Mouse (Mus musculus) CH12.LX (cell line): ENCODE results near the gene Tmem110. TPM values are rescaled to one million over a fixed set of nuclear protein-coding genes. Genes with fewer than 3 reads are reported as not detected.

Experiments
- DNase-seq: peaks from one replicate; pipeline ENCODE4 v3.0.0-alpha.2; 2013; ENCODE audit errors: extremely low read depth
- H3K27ac ChIP-seq: 2 replicates; pipeline ENCODE4 v1.5.1; 2012; ENCODE audit warnings: low read depth, mild to moderate bottlenecking, control low read depth, moderate library complexity; ENCODE audit not compliant: insufficient read depth
- H3K27me3 ChIP-seq: replicated peaks from 2 replicates; pipeline ENCODE3; 2012; ENCODE audit warnings: inconsistent platforms
- H3K36me3 ChIP-seq, 2 experiments: replicated peaks in 1 of 2; 2 replicates each; pipeline versions ENCODE3 to v1.6.1; 2012; ENCODE audit warnings: inconsistent platforms in 1 of 2, low read length in 1 of 2, mild to moderate bottlenecking in 1 of 2, mixed read lengths in 1 of 2, moderate library complexity in 1 of 2; ENCODE audit not compliant: control insufficient read depth in 1 of 2, insufficient read depth in 1 of 2
- H3K4me1 ChIP-seq, 2 experiments: 2 replicates each; pipeline ENCODE4 v1.6.1; 2012; ENCODE audit warnings: inconsistent platforms in 1 of 2, moderate library complexity in 1 of 2; ENCODE audit not compliant: insufficient read depth in 2 of 2, control insufficient read depth in 1 of 2
- H3K4me2 ChIP-seq: 2 replicates; pipeline ENCODE4 v1.6.1; 2012; ENCODE audit warnings: low read depth, mild to moderate bottlenecking, control low read depth; ENCODE audit not compliant: poor library complexity, insufficient read depth, severe bottlenecking
- H3K4me3 ChIP-seq, 3 experiments: fragments of 150-350 bp in 1 of 3; sonication (generic) in 1 of 3; replicated peaks in 1 of 3; 2 replicates each; pipeline versions ENCODE3 to v1.5.1; 2011 to 2012; ENCODE audit warnings: low read depth in 2 of 3, low read length in 2 of 3, mild to moderate bottlenecking in 2 of 3, moderate library complexity in 2 of 3, control low read depth in 1 of 3, improper control_type of control experiment in 1 of 3, inconsistent platforms in 1 of 3, mixed read lengths in 1 of 3; ENCODE audit not compliant: poor library complexity in 1 of 3
- H3K79me2 ChIP-seq: replicated peaks from 2 replicates; pipeline ENCODE4 v1.6.1; 2012; ENCODE audit warnings: mild to moderate bottlenecking, moderate library complexity; ENCODE audit not compliant: control insufficient read depth, poor library complexity, insufficient read depth, severe bottlenecking; ENCODE audit errors: extremely low read depth
- H3K9ac ChIP-seq: 2 replicates; pipeline ENCODE4 v1.6.1; 2012; ENCODE audit warnings: low read depth, mild to moderate bottlenecking, control low read depth, moderate library complexity; ENCODE audit not compliant: insufficient read depth
- H3K9me3 ChIP-seq: replicated peaks from 2 replicates; pipeline ENCODE3; 2012; ENCODE audit warnings: low read length, inconsistent platforms, mixed read lengths
- BHLHE40 ChIP-seq: IDR thresholded peaks from 2 replicates; pipeline ENCODE4 v1.6.1; 2011; ENCODE audit warnings: mild to moderate bottlenecking, low read depth, low read length, improper control_type of control experiment
- CHD2 ChIP-seq: IDR thresholded peaks from 2 replicates; pipeline ENCODE4 v1.6.1; 2011; ENCODE audit warnings: low read length, improper control_type of control experiment
- EP300 ChIP-seq: IDR thresholded peaks from 2 replicates; pipeline ENCODE4 v1.6.1; 2011; ENCODE audit warnings: low read length, improper control_type of control experiment
- ETS1 ChIP-seq: conservative IDR thresholded peaks from 2 replicates; pipeline ENCODE4 v1.6.1; 2012; ENCODE audit warnings: low read depth, mild to moderate bottlenecking, inconsistent platforms, low read length, improper control_type of control experiment, moderate library complexity
- GABPA ChIP-seq: IDR thresholded peaks from 2 replicates; pipeline ENCODE4 v1.6.1; 2012; ENCODE audit warnings: low read depth, low read length, improper control_type of control experiment, inconsistent platforms; ENCODE audit not compliant: insufficient replicate concordance
- HCFC1 ChIP-seq: IDR thresholded peaks from 2 replicates; pipeline ENCODE4 v1.6.1; 2012; ENCODE audit warnings: low read depth, mild to moderate bottlenecking, inconsistent platforms, low read length, improper control_type of control experiment
- JUN ChIP-seq: IDR thresholded peaks from 2 replicates; pipeline ENCODE4 v1.6.1; 2011; ENCODE audit warnings: low read depth, mild to moderate bottlenecking, low read length, improper control_type of control experiment, moderate library complexity; ENCODE audit not compliant: insufficient read depth
- JUND ChIP-seq: conservative IDR thresholded peaks from 2 replicates; pipeline ENCODE4 v1.6.1; 2011; ENCODE audit warnings: low read depth, low read length, improper control_type of control experiment
- MAFK ChIP-seq: IDR thresholded peaks from 2 replicates; pipeline ENCODE4 v1.6.1; 2011; ENCODE audit warnings: low read length, improper control_type of control experiment; ENCODE audit not compliant: insufficient replicate concordance
- MEF2A ChIP-seq: IDR thresholded peaks from 2 replicates; pipeline ENCODE4 v1.6.1; 2014; ENCODE audit warnings: low read depth, mild to moderate bottlenecking, inconsistent platforms, low read length, improper control_type of control experiment, borderline replicate concordance
- MXI1 ChIP-seq: IDR thresholded peaks from 2 replicates; pipeline ENCODE4 v1.6.1; 2011; ENCODE audit warnings: mild to moderate bottlenecking, low read depth, low read length, improper control_type of control experiment
- MYC ChIP-seq: IDR thresholded peaks from 2 replicates; pipeline ENCODE4 v1.6.1; 2011; ENCODE audit warnings: low read depth, mild to moderate bottlenecking, improper control_type of control experiment, low read length
- NELFE ChIP-seq: IDR thresholded peaks from 2 replicates; pipeline ENCODE4 v1.6.1; 2011; ENCODE audit warnings: low read depth, low read length, improper control_type of control experiment
- NRF1 ChIP-seq: IDR thresholded peaks from 2 replicates; pipeline ENCODE4 v1.6.1; 2014; ENCODE audit warnings: low read depth, mild to moderate bottlenecking, inconsistent platforms, low read length, improper control_type of control experiment, moderate library complexity
- PAX5 ChIP-seq: IDR thresholded peaks from 2 replicates; pipeline ENCODE4 v1.6.1; 2012; ENCODE audit warnings: low read length, inconsistent platforms, mixed read lengths
- POLR2AphosphoS2 ChIP-seq: IDR thresholded peaks from 2 replicates; pipeline ENCODE4 v1.6.1; 2011; ENCODE audit warnings: low read depth, low read length, improper control_type of control experiment
- RCOR1 ChIP-seq: conservative IDR thresholded peaks from 2 replicates; pipeline ENCODE4 v1.6.1; 2012; ENCODE audit warnings: low read depth, mild to moderate bottlenecking, inconsistent platforms, low read length, improper control_type of control experiment
- SMC3 ChIP-seq: IDR thresholded peaks from 2 replicates; pipeline ENCODE4 v1.6.1; 2011; ENCODE audit warnings: low read depth, low read length, improper control_type of control experiment
- TCF12 ChIP-seq: IDR thresholded peaks from 2 replicates; pipeline ENCODE4 v1.6.1; 2014; ENCODE audit warnings: low read depth, mild to moderate bottlenecking, inconsistent platforms, low read length, improper control_type of control experiment
- USF2 ChIP-seq: conservative IDR thresholded peaks from 2 replicates; pipeline ENCODE4 v1.6.1; 2011; ENCODE audit warnings: low read depth, low read length, improper control_type of control experiment
- ZKSCAN1 ChIP-seq: IDR thresholded peaks from 2 replicates; pipeline ENCODE4 v1.6.1; 2012; ENCODE audit warnings: low read depth, inconsistent platforms, low read length, improper control_type of control experiment, borderline replicate concordance
- ZMIZ1 ChIP-seq: IDR thresholded peaks from 2 replicates; pipeline ENCODE4 v1.6.1; 2012; ENCODE audit warnings: low read depth, mild to moderate bottlenecking, inconsistent platforms, low read length, improper control_type of control experiment
- ZNF384 ChIP-seq: IDR thresholded peaks from 2 replicates; pipeline ENCODE4 v1.6.1; 2012; ENCODE audit warnings: low read depth, low read length, improper control_type of control experiment, inconsistent platforms
- dilution Hi-C: fragments of 300-500 bp; cut with MboI; formaldehyde crosslinking; loops from 2 replicates; pipeline ENCODE4 v1.14.3; 2020; ENCODE audit warnings: low sequenced_read_pairs; ENCODE audit not compliant: extremely low pct_unique_long_range_greater_than_20kb, extremely low pct_ligation_motif_present
- in situ Hi-C: fragments of 300-500 bp; cut with MboI; formaldehyde crosslinking; loops from 3 replicates; pipeline ENCODE4 v1.14.3; 2019; ENCODE audit warnings: low sequenced_read_pairs, low pct_ligation_motif_present, low pct_unique_long_range_greater_than_20kb, mixed read lengths
- polyA plus RNA-seq: library from polyadenylated mRNA; unstranded; fragments of >175 nt; gene quantifications from 2 replicates; pipeline ENCODE4 v1.2.1, GENCODE M21; 2012; ENCODE audit warnings: low read depth; ENCODE audit not compliant: insufficient read length
- total RNA-seq, 2 experiments: library from RNA; depleted of rRNA; stranded (reverse); fragments of 300-350 nt in 1 of 2; fragments of >200 nt in 1 of 2; gene quantifications; 2 replicates each; pipeline ENCODE4 v1.2.3; 2012 to 2014

Gene Tmem110
- total and polyA plus RNA-seq, 3 experiments: 10.3 to 26.2 (median 19.4) TPM

DNA sequence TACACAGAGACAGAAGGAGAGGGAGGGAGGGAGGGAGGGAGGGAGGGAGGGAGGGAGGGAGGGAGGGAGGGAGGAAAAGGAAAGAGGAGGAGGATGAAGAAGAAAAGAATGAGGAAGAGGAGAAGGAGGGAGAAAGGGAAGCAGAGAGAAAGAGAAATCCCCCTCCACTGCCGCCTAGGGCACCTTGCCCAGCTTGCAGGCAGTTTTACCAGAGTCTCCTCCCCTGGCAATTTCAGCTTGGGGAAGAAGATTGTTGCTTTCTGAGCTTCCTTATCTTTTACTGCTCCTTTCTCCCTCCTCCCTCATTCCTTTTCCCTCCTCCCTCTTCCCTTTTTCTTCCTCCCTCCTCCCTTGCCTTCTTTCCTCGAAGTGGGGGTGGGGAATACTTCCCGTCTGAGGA is 77.6 kb downstream of the Tmem110 start:
- in situ Hi-C loops (no loop called here), dilution Hi-C loops (no loop called here)
- Histone ChIP-seq H3K4me3 (no peak overlapping the region), H3K27ac (no peak overlapping the region), H3K4me2 (no peak overlapping the region), H3K9me3 (peaks cover 8% of the 10 kb centered on the region), H3K79me2 (no peaks in the 10 kb centered on the region)
- no peak for DNase-seq
- TF ChIP-seq ZMIZ1: no peak
- TF ChIP-seq BHLHE40: no peak
- TF ChIP-seq JUND: no peak
- no peak for TF ChIP-seq ZNF384
- no peak for TF ChIP-seq POLR2AphosphoS2
- TF ChIP-seq HCFC1: no peak
- TF ChIP-seq MAFK: no peak
- TF ChIP-seq SMC3: no peak
- TF ChIP-seq, all 38 proteins: peak for 0
- no peaks in the 10 kb centered on the region for H3K36me3 ChIP-seq
- H3K9ac ChIP-seq: no peak overlapping the region
- peaks cover 25% of the 10 kb centered on the region for H3K27me3 ChIP-seq
- H3K4me1 ChIP-seq: peaks cover under 1 to 4% of the 10 kb centered on the region in 2 experiments

GRCm38 (mm10) chr14:30904307-30904706 is 78.9 kb downstream of the Tmem110 start:
- H3K27me3 ChIP-seq: peaks cover 18% of the 10 kb centered on the region
- peaks cover 4 to 7% of the 10 kb centered on the region in 2 experiments for H3K4me1 ChIP-seq
- in situ Hi-C loops: no loop called here
- H3K4me2 ChIP-seq: no peak overlapping the region
- no peak for DNase-seq
- H3K4me3 ChIP-seq: no peak overlapping the region
- dilution Hi-C loops: no loop called here
- H3K36me3 ChIP-seq: no peaks in the 10 kb centered on the region
- H3K9ac ChIP-seq: no peak overlapping the region
- H3K79me2 ChIP-seq: no peaks in the 10 kb centered on the region
- H3K9me3 ChIP-seq: peaks cover 6% of the 10 kb centered on the region
- no peak for TF ChIP-seq ZKSCAN1
- no peak for TF ChIP-seq ZNF384
- no peak for TF ChIP-seq BHLHE40
- no peak for TF ChIP-seq TCF12
- no peak for TF ChIP-seq CHD2
- no peak for TF ChIP-seq MEF2A
- TF ChIP-seq MAFK: no peak
- no peak for TF ChIP-seq PAX5
- TF ChIP-seq NRF1: no peak
- TF ChIP-seq NELFE: no peak
- no peak for TF ChIP-seq GABPA
- no peak for TF ChIP-seq JUN
- TF ChIP-seq HCFC1: no peak
- TF ChIP-seq MXI1: no peak
- TF ChIP-seq USF2: no peak
- TF ChIP-seq ETS1: no peak
- no peak for TF ChIP-seq RCOR1
- TF ChIP-seq MYC: no peak
- no peak for TF ChIP-seq EP300
- H3K27ac ChIP-seq: no peak overlapping the region
